Mouse (Mus musculus): ENCODE measurements around the gene Use1.
"Not testable (repeated sequence)": the region's sequence is repeated elsewhere in the genome, so short reads cannot be mapped to it uniquely, and the experiment has no call there.

Use1 gene

DNA sequence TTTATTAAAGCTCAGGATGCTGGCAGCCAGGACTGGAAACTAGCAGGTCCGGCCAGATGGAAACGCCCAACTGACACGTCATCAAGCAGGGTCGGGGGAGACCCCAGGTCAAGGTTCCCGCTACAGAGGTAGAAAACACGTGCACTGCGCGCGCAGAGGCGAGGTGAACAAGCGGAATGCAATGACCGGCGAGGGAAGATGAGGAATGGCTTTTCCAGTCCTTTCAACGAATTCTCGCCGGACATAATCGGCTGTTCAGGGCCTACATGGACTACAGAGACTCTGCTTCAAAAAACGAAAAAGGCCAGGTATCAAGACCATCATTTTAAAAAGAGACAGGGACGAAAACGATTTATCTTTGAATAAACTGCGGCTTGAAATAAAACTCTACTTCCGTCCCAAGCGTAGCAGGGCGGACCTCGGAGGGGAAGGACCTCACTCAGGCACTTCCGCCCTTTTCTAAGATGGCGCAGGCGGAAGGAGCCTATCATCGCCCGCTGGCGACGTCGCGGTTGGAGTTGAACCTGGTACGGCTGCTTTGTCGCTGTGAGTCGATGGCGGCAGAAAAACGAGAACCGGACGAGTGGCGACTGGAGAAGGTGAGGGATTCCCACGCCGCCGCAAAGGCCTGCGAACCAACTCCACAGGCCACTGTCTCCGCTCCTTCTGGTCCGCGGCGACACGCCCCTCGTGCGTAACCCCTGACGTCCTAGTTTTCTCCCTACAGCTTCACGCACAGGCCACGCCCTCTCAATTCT, at the start of gene Use1:
Use1 (plus strand) TSS at position 78 of the 758 bp plus-strand sequence.
- DNase-seq = peak; percentile 91

- DNase-seq = not testable (repeated sequence)
Measured at GRCm38 (mm10) chr8:71318610-71319009, 48.0 kb upstream of the Use1 start.

DNA sequence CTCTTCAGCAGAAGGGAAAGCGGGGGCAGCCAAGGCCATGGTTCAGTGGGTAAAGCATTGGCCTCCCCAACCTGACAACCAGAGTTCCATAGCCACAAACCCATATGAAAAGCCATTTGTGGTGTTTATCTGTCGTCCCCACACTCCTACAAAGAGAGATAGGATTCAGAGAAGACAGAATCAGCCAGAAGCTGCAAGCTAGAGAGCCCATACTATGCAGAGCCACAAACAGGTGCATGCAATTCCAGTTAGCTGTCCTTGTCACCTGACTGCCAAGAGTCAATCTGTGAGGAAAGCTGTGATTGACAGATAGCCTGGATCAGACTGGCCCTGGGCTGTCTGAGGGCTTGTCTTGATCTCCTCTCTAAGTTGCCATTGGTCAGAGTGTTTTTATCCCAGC, 46.9 kb upstream of the Use1 start:
- DNase-seq = not testable (repeated sequence)

DNA sequence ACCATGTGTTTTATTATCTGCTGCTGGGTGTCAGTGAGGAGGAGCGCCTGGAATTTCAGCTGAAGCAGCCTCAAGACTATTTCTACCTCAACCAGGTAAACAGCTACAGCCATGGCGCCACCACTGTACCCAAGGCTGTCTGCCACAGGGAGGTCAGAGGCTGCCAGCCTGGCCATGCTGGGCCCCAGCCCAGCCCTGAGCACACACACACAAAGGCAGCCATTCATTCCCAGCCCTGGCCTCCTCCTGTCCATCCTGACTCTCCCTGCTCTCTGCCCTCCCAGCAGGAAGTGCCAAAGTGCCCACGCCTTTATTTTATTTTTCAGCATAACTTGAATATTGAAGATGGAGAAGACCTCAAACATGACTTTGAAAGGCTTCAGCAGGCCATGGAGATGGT, 43.7 kb upstream of the Use1 start:
- no peak for DNase-seq

GRCm38 (mm10) chr8:71324848-71325247, 41.8 kb upstream of the Use1 start:
- no peak for DNase-seq

GRCm38 (mm10) chr8:71337834-71338233, 28.8 kb upstream of the Use1 start:
- DNase-seq = not testable (repeated sequence)

DNA sequence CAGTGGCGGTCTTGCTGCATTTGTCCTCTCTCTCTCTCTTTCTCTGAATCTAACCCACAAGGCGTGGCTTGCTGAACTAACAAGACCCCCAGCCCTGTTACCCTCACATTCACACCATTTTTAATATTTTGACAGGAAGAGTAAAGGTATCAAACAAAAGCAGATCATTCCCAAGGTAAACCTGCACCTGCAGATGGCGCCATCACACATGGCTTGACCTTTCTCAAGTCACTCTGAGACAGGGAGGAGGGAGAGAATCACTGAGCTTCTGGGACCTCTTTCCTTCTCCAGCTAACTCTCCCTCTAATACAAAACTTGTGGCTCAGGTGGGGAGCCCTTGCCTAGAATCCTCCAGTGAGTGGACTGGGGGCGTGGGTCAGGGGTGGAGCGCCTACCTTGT, 26.0 kb upstream of the Use1 start:
- DNase-seq = peak; percentile 20

GRCm38 (mm10) chr8:71346581-71346980, 20.1 kb upstream of the Use1 start:
- no peak for DNase-seq

- no peak for DNase-seq
Measured at GRCm38 (mm10) chr8:71351117-71351516, 15.5 kb upstream of the Use1 start.

DNA sequence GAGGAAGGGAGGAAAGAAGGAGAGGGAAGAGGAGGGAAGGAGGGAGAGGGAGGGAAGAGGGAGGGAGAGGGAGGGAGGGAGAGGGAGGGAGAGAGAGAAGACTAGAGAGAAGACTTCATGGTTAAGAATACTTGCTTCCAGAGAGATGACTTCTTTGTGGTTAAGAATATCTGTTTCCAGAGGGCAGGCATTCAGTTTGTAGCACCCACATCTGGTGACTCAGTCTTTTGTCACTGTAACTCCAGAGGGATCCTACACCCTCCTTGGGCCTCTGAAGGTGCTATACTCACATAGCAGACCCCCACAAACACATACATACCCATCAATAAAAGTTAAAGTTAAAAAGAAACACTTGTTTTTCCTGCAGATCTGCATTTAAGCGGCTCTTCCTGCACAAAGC, 15.1 kb upstream of the Use1 start:
- no peak for DNase-seq

DNA sequence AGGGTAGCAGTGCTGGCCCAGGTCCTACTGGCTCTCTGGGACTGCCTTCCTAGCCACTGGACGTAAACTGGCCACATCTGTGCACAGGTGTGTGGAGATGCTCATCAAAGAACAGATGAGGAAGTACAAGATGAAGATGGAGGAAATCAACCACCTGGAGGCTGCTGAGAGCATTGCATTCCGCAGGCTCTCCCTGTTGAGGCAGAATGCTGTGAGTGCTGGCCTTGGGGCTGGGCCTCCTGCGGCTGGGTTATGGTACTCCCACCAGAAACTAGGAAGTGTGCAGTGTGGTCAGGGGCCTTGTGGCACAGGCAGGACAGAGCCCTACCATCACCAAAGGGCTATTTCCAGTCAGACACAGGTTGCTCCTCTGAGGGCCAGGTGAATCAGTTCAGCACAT, 8.6 kb upstream of the Use1 start:
- no peak for DNase-seq

- DNase-seq = no peak
Measured at GRCm38 (mm10) chr8:71367529-71368176, 1.0 kb downstream of the Use1 start.

DNA sequence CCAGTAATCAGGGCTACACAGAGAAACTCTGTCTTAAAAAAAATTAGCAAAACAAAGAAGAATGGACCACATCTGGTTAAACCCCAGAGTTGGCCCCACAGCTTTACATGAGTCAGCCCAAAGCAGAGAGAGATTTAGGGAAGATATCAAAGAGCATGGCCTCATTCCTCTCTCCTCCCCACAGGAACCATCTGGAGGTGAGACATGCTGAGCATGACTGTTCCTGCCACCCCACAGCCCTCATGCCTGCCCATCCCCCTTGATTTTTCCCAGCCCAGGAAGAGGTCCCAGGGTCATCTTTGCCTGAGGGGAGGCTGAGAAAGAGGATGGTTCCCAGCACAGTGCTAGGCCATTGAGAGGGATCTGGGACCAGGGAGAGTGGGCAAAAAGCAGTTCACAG, 1.7 kb downstream of the Use1 start:
- DNase-seq = peak; percentile 18

DNA sequence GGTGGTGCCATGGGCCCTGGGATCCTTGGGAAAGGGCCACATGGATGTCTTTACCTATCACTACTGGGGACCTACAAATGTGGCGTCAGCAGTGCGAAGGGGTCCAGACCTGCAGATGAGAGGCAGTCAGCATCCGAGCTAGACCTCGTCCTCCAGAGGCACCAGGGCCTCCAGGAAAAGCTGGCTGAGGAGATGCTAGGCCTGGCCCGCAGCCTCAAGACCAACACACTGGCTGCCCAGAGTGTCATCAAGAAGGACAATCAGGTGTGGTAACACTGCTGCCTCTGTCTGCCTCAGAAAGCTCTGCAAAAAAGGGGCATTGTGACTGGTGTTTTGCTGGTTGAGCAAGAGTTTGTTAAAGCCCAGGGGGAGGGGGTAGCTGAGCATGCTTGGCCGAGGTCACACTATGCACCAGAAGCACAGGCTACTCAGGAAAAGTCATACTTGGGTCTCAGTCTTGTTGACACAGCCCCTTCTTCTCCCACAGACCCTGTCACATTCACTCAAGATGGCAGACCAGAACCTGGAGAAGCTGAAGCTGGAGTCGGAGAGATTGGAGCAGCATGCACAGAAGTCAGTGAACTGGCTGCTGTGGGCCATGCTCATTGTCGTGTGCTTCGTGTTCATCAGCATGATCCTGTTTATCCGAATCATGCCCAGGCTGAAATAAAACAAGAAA, 2.5 kb downstream of the Use1 start:
- DNase-seq = peak; percentile 27

DNA sequence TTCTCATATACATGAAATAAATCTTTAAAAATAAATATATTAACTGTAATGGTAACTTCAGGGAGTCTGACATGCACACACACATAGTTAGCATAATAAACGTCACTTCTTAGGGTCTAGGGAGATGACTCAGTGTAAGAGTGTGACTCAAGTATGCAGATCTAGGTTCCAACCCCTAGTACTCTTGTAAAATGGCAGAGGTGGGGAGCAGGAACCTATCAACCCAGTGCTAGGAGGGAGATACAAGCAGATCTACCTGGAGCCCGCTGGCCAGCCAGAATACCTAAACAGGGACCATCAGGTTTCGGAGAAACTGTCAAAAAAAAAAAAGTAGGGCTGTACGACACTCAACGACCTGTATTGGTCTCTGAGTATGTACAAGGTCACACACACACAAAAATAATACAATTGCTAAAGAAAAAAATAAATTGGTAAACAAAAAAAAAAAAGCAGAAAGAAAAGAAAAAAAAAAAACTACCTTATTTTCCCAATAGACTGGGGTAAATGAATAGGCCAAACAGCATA, 4.1 kb downstream of the Use1 start:
- DNase-seq = peak; percentile 31

- peak; percentile 95 for DNase-seq
Measured at GRCm38 (mm10) chr8:71371236-71371848, 4.7 kb downstream of the Use1 start, which contains the start of gene Ocel1. Gene Ocel1, plus strand, starts transcription at chr8:71371298.

DNA sequence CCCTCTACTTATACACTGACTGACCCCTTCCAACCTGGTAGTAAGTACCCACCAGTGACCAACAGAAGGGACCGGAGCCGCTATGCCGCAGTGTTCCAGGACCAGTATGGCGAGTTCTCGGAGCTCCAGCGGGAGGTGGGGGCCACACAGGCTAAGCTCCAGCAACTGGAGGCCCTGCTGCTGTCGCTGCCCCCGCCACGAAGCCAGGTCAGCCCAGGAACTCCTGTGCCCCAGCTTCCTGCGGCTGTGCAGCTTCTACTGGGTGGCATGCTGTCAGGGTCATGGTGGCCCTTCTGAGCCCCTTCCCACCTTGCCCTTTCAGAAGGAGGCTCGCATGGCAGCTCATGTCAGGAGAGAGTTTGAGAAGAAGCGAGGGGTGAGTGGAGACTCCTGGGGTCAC, 5.8 kb downstream of the Use1 start:
- DNase-seq = peak; percentile 41

- DNase-seq = peak; percentile 22
Measured at GRCm38 (mm10) chr8:71373000-71373399, 6.4 kb downstream of the Use1 start.

DNA sequence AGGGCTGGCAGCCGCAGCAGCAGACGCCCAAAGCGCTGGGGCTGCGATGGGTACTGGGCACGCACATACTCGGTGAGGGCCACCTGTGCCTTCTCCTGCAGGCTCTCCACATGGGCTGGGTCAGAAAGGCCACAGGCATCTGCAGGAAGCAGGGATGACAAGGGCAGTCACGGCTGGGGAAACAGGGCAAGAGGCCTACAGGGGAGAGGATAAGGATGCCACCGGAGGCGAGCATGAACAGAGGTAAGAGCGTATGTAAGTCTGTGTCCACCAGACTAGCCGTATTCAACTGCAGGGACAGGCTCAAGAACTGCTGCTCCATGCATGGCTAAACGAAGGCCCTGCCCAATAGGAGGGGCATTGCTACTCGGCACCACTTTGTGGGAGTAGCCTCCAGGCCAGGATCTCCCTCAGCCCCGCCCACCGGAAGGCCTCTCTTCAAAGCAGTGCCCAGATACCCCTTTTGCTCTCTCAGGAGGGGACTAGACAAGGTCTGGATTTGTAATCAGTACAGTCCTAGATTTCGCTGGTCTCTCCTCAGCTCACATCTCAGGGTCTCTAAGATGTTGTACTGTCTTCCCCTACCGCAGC, 8.1 kb downstream of the Use1 start:
- peak; percentile 34 for DNase-seq

GRCm38 (mm10) chr8:71375581-71376422, 9.2 kb downstream of the Use1 start:
- DNase-seq = peak; percentile 79

GRCm38 (mm10) chr8:71376423-71377030, 9.9 kb downstream of the Use1 start:
- peak; percentile 42 for DNase-seq

Data from cerebellum, adult 8-10 months (tissue).